Mouse (Mus musculus): Measurements from ENCODE around the gene Chchd1.
A peak's percentile ranks its signal among the peaks of the same experiment; 100 is the strongest.
"Not testable (repeated sequence)": the region's sequence is repeated elsewhere in the genome, so short reads cannot be mapped to it uniquely, and the experiment has no call there.

Chchd1 gene

DNA sequence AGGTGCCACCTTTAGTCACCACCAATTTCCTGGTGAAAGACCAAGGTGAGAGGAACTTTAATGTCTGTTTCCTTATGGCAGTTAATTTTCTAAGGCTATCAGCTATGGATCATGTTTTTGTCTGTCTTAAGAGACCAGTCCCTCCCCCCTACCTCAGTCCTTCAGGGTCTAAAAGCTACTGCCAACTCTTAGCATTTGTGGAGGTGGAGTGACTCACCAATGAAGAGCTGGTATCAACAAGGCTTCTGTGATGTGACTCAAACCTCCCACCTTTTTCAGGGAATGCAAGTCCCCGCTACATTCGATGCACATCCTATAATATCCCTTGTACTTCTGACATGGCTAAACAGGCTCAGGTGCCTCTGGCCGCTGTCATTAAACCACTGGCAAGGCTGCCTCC is 16.2 kb upstream of the Chchd1 start:
- DNase-seq (ENCODE audit: extremely low spot score, low spot score) = no peak

DNA sequence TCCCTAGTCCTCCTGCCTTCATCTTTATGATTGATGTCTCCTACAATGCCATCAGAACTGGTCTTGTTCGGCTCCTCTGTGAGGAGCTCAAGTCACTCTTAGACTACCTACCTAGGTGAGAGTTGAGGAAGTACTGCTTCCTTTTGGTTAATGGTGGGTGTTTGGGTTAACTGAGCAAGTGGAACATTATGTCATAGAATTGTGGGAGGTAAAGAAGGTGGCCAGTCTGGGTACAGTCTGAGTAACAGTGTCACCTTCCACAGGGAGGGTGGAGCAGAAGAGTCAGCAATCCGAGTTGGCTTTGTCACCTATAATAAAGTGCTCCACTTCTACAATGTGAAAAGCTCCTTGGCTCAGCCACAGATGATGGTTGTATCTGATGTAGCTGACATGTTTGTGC is 13.8 kb upstream of the Chchd1 start:
- no peak for DNase-seq (ENCODE audit: extremely low spot score, low spot score)

DNA sequence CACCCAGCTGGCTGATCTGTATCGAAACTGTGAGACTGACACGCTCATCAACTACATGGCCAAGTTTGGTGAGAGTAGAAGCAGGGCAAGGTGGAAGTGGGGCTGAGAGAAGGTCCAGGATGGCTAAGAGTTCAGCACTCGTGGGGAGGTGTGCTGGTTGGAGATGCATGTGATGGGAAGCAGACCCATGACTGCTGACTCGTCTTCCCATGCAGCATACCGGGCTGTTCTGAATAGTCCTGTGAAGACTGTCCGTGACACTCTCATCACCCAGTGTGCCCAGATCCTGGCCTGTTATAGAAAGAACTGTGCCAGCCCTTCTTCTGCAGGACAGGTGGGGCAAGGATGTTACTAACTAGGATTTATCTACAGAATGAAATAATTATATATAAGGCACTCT is 11.0 kb upstream of the Chchd1 start:
- DNase-seq (ENCODE audit: extremely low spot score, low spot score) = no peak

DNA sequence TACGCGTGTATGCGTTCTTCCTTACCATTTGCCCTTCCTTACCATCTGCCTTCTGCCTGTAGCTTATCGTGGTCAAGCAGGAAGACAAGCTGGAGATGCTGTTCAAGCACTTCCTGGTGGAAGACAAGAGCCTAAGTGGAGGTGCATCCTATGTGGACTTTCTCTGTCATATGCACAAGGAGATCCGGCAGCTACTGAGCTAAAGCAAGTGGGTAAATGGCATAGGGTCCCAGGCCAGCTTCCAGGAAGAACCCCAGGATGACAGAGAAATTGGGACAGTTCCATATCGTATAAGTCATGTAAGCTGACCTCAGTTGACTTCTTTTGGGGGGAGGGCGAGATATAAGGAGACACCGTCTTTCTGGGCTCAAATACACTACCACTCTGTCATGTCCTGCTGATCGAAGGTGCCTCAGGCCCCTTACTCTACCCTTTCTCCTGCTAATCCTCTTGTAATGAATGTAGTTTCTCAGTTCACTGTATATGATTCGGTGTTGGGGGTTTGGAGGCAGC is 9.2 kb upstream of the Chchd1 start:
- DNase-seq (ENCODE audit: extremely low spot score, low spot score) = no peak

DNA sequence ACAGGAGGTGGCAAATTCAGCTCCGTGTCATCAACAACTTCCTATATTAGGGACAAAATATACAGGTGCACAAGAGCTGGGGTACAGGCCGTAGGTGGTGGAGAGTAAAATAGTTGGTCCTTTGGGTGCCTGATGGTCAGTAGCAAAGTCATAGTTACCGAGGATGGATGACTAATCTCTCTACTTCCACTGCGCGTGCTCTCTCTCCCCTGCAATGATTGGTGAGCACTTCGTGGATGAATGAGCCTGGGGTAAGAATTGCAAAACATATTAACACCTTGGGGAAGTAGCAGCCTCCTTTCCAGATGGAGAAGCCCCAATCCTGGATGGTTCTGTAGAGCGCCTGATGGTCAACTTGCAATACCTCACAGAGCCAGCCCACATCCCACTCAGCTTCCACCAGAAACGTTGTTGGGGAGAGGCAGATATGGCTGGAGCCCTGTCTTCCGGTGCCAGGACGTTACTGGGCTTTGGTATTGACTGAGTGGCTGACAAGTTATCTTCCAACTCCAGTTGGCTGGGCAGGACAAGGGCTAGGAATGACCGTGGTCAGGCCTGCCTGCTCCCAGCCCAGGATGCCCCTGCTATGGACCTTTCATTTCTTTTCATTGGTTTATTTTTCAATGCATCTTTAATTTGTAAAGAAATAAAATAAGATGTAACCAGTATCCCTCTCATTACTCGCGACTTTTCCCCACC is 8.5 kb upstream of the Chchd1 start:
- no peak for DNase-seq (ENCODE audit: extremely low spot score, low spot score)

DNA sequence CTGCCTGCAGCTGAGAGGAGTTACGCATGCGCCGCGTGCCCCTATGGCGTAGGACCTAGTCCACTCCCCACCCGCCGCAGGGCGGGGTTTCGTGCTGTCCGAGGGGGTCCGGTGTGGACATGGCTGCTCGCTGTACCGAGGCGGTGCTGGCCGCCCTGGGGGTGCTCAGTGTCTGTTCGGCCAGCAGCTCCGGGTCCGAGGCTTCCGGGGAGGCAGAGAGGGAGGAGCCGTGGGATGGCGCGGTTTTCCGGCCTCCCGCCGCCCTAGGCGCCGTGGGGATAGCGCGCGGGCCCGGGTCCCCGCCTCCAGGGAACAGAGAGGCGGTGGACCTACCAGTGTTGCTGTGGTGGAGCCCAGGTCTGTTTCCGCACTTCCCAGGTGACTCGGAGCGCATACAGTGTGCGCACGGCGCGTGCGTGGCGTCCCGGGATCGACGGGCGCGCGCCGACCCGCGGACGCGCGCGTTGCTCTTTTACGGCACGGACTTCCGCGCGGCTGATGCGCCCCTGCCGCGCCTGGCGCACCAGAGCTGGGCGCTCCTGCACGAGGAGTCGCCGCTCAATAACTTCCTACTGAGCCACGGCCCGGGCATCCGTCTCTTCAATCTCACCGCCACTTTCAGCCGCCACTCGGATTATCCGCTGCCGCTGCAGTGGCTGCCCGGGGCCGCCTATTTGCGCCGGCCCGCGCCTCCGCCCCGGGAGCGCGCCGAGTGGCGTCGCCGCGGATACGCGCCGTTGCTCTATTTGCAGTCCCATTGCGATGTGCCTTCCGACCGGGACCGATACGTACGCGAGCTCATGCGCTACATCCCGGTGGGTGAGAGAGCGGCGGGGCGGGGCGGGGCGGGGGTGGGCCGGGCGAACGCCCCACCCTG is 7.7 kb upstream of the Chchd1 start, which contains the start of gene Fut11:
Fut11 (plus strand) TSS at position 85 of the 877 bp plus-strand sequence.
- peak; percentile 87 for DNase-seq (ENCODE audit: extremely low spot score, low spot score)

DNA sequence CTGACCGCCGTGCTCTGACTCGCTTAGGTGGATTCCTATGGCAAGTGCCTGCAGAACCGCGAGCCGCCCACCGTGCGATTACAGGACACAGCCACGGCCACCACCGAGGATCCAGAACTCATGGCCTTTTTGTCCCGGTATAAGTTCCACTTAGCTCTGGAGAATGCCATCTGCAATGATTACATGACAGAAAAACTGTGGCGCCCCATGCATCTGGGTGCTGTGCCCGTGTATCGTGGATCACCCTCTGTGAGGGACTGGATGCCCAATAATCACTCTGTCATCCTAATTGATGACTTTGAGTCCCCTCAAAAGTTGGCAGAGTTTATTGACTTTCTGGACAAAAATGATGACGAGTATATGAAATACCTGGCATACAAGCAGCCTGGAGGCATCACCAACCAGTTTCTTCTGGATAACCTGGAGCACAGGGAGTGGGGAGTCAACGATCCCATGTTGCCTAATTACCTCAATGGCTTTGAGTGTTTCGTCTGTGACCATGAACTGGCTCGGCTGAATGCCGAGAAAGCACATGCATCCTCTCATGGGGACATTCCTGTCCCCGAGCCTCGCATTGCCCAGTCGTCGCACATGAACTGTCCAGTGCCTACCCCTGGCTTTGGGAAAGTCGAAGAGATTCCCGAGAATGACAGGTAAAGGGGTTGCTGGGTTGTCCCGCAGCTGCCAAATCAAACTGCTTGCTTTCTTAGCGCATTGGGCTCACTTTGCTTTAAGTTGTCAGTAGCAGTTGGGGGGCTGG is 6.9 kb upstream of the Chchd1 start:
- no peak for DNase-seq (ENCODE audit: extremely low spot score, low spot score)

DNA sequence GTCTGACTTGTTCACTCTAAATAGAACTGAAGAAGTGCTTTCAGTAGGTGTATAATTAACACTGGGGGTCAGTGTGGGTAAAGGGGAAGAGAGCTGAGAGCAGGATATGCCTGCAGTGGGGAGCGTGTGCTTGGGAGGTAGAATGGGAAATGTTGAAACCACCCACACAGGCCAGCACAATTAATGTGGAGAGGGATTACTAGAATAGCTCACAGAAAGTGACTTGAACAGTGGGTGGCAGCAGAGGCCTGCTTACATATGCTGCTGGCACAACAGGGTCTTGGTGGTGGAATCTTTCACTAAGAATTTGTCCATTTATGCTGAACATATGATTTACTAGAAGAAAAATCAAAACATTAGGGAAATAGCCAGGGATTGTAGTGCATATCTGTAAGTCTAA is 5.8 kb upstream of the Chchd1 start:
- no peak for DNase-seq (ENCODE audit: extremely low spot score, low spot score)

DNA sequence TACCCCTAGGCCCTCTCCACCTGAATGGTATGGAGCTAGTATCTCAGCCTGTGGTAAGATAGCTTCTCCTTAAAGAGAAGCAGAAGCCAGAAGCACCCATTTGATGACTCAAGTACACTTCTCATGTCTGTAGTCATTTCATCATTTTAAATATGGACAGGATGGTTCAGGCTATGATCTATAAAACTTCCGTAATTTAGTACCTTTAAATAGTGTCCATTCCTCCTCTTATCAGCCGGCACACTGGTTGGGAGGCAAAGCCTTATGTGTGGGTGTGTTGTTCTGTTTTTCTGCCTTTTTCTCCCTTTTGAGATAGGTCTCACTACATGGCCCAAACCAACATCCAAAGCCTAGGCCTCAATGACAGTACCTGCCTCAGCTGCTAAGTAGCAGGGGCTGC is 4.3 kb upstream of the Chchd1 start:
- DNase-seq (ENCODE audit: extremely low spot score, low spot score) = no peak

DNA sequence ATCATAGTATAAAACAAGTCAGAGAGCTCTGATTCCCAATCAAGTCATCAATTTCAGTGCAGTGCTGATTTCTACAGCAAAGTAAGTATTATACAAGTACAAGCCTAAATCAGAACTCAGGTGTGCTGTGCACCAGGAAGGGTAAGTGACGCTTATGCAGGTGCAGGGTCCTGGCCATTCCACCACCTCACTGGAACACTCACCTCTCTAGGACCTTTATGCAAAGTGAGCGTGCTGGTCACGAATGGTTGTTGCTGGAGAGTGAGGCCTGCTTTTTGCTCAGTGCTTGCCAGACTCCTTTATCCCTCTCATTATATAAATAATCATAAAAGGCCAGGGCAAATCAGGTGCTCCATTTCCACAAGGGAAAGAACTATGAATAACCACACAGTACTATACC is 2.4 kb upstream of the Chchd1 start:
- DNase-seq (ENCODE audit: extremely low spot score, low spot score) = no peak

DNA sequence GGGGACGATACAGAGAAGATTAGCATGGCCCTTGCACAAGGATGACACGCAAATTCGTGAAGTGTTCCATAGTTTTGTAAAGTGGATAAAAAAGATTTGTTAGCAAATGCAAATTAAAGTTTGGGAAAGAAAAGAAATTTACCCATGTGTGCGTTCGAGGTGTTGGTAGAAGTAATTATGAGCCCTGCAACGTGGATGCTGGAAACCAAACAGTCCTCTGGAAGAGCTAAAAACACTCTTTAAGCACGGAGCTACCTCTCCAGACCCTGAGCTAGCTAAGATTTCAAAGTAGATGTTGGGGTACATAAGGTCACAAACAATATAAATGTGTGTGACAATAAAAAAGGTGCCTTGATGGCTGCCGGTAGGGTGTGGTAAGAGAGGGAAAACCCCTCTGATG is 1.3 kb upstream of the Chchd1 start:
- no peak for DNase-seq (ENCODE audit: extremely low spot score, low spot score)

DNA sequence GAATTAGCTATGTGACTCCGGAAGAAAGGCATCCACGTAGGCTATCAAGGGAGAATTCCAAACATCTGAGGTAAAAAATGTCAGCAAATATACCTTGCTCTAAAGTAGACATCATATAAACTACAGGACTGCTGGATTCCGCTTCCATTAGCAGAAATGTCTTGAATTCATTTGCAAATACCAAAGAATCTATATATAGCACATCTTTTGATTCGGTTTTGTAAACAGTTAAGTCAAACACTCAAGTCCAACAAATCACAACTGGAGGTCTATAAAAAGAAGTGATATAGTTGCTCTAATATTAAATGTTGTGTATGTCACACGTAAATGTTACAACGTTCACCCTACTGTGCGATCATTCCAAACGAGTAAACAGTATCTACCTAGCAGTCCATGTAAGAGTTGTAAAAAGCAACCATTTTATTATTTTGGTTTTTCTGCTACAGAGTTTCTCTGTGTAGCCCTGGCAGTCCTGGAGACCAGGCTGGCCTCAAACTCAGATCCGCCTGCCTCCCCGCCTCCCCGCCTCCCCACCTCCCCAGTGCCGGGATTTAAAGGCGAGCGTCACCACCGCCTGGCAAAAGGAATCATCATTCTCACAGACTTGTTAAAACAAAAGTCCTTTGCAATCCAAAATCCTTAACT is 588 bp upstream of the Chchd1 start:
- no peak for DNase-seq (ENCODE audit: extremely low spot score, low spot score)

DNA sequence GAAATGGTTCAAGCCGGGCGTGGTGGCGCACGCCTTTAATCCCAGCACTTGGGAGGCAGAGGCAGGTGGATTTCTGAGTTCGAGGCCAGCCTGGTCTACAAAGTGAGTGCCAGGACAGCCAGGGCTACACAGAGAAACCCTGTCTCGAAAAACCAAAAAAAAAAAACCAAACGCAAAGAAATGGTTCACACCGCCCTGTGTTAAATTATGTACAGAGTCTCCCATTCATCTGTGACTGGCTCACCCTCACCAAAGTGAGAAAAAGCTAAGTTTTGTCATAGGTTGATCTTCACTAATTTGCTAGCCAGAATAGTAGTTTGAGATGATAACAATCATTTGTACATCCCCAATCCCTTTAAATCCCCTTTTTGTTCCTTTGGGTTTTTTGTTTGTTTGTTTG is 655 bp downstream of the Chchd1 start:
- DNase-seq (ENCODE audit: extremely low spot score, low spot score) = not testable (repeated sequence)

DNA sequence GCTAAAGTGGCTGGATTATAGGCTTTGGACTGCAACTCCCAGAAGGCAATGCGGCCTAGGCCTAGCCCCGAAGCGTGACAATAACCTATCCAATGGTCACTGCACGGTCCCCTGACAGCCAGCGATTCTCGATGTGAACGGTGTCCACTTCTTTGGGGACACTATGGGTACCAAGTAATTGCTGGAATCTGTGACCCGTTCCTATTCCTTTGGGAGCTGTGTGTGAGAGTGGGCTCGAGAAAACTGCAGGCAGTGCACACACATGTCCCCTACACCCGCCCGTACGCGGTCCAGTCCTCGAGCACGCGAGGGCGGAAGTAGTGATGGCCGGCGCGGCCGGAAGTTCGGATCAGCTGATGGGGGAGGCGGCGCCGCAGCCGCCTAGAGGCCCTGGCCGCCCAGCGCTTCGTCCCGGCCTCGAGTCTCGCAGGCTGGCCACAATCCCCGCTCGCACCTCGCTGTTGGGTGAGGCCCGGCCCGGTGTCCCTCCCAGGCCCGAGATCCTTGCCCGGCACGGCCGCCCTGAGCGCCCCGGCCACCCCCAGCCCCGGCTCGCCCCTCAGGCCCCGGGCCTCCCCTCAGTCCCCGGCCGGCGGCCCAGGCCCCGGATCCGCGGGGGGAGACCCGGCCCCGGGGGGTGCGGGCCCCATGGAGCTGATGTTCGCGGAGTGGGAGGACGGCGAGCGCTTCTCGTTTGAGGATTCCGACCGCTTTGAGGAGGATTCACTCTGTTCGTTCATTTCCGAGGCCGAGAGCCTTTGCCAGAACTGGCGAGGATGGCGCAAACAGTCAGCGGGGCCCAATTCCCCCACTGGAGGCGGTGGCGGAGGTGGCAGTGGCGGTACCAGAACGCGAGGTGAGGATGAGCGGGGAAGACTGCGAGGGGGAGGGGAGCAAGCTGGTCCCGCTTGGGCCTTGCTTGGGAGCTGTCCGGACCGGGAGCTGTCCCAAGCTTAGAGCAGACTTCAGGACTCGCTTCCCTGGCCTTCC is 4.7 kb downstream of the Chchd1 start, which contains the start of gene Zswim8:
Zswim8 (plus strand) TSS at position 352 of the 990 bp plus-strand sequence.
- peak; percentile 94 for DNase-seq (ENCODE audit: extremely low spot score, low spot score)

DNA sequence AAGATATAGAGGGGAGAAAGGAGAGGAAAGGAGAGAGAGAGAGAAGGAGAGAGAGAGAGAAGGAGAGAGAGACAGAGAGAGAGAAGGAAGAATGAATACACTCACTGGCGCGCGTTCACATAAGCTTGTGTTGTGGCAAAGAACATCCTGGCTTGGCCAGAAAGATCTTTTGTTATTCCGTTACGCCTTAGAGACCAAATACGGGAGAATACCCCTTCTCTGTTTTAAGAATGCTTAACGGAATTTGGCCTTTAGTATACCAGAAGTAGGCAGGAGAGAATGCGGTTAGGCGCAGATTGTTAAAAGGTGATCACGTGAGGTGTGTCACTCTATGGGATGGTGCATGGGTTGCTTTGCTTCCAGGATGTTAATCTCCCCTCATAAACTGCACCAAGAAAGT is 5.4 kb downstream of the Chchd1 start:
- no peak for DNase-seq (ENCODE audit: extremely low spot score, low spot score)

DNA sequence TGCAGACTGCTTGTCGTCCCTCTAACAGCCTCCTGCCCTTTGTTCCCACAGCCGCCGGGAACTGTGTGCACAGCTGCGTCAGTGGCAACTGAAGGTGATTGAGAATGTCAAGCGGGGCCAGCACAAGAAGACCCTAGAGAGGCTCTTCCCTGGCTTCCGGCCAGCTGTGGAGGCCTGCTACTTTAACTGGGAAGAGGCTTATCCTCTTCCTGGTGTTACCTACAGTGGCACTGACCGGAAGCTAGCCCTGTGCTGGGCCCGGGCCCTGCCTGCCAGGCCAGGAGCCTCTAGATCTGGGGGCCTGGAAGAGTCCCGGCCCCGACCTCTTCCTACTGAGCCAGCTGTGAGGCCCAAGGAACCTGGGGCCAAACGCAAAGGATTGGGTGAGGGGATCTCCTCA is 11.0 kb downstream of the Chchd1 start:
- DNase-seq (ENCODE audit: extremely low spot score, low spot score) = no peak

DNA sequence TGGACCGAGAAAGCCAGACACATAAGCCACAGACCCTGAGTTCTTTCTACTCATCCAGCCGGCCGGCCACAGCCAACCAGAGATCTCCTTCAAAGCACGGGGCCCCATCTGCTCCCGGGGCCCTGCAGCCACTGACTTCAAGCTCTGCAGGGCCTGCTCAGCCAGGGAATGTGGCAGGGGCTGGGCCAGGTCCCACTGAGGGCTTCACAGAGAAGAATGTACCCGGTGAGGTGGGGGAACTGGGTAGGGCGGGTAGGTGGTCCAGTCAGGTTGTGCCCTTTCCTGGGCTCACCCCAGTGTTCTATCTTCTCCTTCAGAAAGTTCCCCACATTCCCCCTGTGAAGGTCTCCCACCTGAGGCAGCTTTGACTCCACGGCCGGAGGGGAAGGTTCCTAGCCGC is 15.6 kb downstream of the Chchd1 start:
- no peak for DNase-seq (ENCODE audit: extremely low spot score, low spot score)

DNA sequence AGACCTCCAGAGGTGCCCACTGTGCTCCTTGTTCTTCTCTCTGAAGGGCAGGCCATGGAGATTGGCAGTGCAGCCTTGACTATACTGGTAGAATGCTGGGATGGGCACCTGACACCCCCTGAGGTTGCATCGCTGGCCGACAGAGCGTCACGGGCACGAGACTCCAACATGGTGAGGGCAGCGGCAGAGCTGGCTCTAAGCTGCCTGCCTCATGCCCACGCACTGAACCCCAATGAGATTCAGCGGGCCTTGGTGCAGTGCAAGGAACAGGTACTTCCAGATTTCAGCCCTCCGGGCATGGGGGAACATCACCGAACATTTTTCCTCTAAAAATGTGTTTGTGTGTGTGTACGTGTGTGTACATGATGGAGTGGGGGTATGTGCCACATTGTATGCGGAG is 17.0 kb downstream of the Chchd1 start:
- no peak for DNase-seq (ENCODE audit: extremely low spot score, low spot score)

DNA sequence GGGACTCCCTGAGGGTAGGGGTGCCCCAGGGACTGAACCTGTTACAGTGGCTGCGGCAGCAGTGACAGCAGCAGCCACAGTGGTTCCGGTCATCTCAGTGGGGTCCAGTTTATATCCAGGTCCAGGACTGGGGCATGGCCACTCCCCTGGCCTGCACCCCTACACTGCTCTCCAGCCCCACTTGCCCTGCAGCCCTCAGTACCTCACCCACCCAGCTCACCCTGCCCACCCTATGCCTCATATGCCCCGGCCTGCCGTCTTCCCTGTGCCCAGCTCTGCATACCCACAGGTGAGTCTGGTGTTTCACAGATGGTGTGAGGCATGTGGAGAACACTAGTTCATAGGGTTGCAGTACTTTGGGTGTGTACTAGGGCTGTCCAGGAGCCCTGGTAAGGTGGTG is 18.6 kb downstream of the Chchd1 start:
- no peak for DNase-seq (ENCODE audit: extremely low spot score, low spot score)

DNA sequence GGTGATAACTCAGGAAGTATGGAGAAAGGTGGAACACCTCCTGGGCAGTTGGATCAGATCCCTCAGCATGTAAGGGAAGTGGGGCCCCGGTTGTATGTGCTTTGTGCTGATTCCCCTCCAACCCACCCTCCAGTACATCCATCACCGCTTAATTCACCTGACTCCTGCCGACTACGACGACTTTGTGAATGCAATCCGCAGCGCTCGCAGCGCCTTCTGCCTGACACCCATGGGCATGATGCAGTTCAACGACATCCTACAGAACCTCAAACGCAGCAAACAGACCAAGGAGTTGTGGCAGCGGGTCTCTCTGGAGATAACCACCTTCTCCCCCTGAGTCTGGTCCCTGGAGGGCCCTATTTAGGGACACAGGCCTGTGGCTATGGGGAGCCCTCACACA is 20.2 kb downstream of the Chchd1 start:
- DNase-seq (ENCODE audit: extremely low spot score, low spot score) = no peak
